Mouse (Mus musculus) lung, adult 2 months (tissue): ENCODE measurements around the gene Enpp3. TPM values are rescaled to one million over a fixed set of nuclear protein-coding genes. Genes with fewer than 3 reads are reported as not detected.

Source experiments
- DNase-seq: peaks from one replicate; pipeline ENCODE4 v3.0.0; 2022
- H3K4me1 ChIP-seq: fragments of 200-500 bp; 2 replicates; pipeline ENCODE4 v1.6.1; 2011; ENCODE audit warnings: low read length; ENCODE audit not compliant: control insufficient read depth, insufficient read depth
- H3K4me3 ChIP-seq: fragments of 200-500 bp; replicated peaks from 2 replicates; pipeline ENCODE3; 2011; ENCODE audit warnings: low read depth, mild to moderate bottlenecking, control low read depth, low read length; ENCODE audit errors: extremely low read depth
- CTCF ChIP-seq: fragments of 200-500 bp; IDR thresholded peaks from 2 replicates; pipeline ENCODE4 v1.5.1; 2011; ENCODE audit warnings: mild to moderate bottlenecking, low read length, control low read depth; ENCODE audit not compliant: insufficient read depth
- POLR2A ChIP-seq: fragments of 200-500 bp; IDR thresholded peaks from 2 replicates; pipeline ENCODE4 v1.6.1; 2011; ENCODE audit warnings: low read depth, mild to moderate bottlenecking, control low read depth, low read length, borderline replicate concordance; ENCODE audit errors: extremely low read depth
- WGBS: fragments of 180-500 bp; shearing (Covaris S2); methylation state at CpG from one replicate; pipeline ENCODE4 v1.1.7; 2018; 5-methylcytosine and 5-hydroxymethylcytosine counted together
- polyA plus RNA-seq: library from polyadenylated mRNA; depleted of rRNA; stranded (reverse); fragments of >200 nt; gene quantifications from 2 replicates; pipeline ENCODE4 v1.2.3, GENCODE M21; 2012

Enpp3 gene
- polyA plus RNA-seq, 1 experiment = 0.92 TPM

DNA sequence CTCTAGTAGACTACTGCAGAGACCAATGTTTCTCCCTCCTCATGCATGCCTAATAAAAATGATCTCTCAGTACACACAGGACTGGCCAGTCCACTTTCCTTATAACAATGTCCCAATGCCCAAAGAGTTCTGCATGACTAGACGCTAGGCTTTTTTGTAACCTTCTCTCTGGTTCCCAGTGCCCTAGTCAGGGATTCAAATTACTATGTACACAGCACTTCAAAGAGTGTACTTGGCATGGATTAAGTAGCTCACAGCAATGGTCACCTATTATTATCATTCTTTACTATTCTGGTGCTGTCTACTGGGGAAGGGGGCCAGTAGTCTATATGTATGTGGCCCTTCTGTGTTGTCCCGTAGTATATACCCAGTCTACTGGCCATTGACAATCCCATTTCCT lies 40.8 kb downstream of the Enpp3 start:
- no peak for DNase-seq
- 79% methylated on average over 2 of the region's 2 CpGs for WGBS

DNA sequence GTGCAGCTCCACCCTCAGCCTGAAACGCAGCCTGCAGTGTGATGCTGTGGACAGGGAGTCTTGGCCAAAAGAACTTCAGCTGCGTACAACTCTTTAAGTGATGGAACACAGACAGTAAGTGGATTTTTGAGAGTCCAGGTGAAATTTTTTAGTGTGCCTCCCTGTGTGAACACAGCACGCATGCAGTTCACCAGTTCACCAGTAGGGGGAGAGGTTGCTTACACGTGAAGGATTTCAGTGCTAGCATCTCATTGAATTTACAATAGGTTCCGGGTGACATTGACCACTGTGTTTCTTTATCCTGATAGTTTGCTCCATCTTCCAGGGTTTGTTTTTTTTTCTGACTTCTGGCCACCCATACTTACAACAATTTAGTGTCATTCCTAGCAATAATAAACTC lies 45.4 kb downstream of the Enpp3 start:
- TF ChIP-seq CTCF = peak; percentile 77
- TF ChIP-seq POLR2A = no peak
- no peak overlapping the region for H3K4me3 ChIP-seq
- H3K4me1 ChIP-seq = no peaks in the 10 kb centered on the region
- 42% methylated on average over 5 of the region's 5 CpGs for WGBS
- DNase-seq = peak; percentile 49

More for the DNA sequence above, 40.8 kb downstream of the Enpp3 start:
- TF ChIP-seq POLR2A = no peak
- no peak for TF ChIP-seq CTCF
- no peaks in the 10 kb centered on the region for H3K4me1 ChIP-seq
- no peak overlapping the region for H3K4me3 ChIP-seq

DNA sequence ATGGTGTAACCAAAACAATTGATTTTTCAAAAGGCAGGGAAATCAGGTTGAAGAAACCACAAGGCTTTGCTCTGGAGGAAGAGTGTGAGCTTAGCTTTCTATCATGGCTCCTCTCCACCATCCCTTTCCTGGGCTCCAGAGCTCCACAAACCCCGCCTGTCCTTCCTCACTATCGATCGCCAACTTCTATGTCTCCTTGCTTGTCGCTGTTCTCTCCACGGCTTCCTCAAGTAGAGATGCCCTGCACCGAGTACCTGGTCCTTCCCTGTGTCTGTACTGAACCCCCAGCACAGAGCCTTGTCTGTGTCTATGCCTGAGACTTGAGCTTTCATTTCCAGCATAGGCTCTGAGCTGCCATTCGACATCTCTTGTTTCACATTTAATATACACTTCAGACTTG lies 49.9 kb downstream of the Enpp3 start:
- H3K4me3 ChIP-seq = no peak overlapping the region
- DNase-seq = no peak
- TF ChIP-seq CTCF = no peak
- TF ChIP-seq POLR2A = no peak
- 87% methylated on average over 7 of the region's 7 CpGs for WGBS
- no peaks in the 10 kb centered on the region for H3K4me1 ChIP-seq

DNA sequence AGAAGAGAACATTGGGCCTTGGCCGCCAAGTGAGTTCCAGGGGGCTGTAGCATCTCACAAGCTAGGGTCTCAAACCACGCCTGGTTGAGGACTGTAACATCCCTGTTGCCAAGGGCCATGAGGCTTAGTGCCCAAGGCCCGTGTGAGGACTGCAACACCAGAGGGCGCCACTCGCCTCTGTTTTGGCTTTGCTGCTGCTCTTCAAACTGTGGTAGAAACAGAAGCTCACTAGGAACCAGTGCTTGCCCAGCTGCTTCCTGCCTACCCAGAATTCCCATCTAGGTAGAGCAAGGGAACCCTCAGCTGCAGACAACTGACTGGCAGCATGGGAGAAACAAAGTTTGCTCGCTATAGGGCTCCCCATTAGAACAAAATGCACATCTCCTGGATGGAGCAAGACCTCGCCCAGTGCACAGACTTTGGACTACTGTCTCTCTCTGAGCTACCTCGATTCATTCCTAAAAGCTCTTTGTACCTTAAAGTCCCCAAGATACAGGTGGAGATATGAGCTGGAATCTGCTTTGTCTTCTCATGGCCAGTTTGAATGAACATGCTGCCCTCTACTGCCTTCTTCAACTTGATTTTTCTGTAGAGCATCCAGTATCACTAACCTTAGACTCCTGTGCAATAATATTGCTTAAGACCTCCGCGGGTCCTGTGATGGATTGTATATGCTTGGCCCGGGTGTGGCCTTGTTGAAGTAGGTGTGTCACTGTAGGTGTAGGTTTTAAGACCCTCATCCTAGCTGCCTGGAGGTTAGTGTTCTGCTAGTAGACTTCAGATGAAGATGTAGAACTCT lies 52.7 kb downstream of the Enpp3 start:
- no peak for TF ChIP-seq POLR2A
- TF ChIP-seq CTCF = peak; percentile 75
- WGBS = 71% methylated on average over 11 of the region's 11 CpGs
- no peak overlapping the region for H3K4me3 ChIP-seq
- no peaks in the 10 kb centered on the region for H3K4me1 ChIP-seq
- peak; percentile 38 for DNase-seq

DNA sequence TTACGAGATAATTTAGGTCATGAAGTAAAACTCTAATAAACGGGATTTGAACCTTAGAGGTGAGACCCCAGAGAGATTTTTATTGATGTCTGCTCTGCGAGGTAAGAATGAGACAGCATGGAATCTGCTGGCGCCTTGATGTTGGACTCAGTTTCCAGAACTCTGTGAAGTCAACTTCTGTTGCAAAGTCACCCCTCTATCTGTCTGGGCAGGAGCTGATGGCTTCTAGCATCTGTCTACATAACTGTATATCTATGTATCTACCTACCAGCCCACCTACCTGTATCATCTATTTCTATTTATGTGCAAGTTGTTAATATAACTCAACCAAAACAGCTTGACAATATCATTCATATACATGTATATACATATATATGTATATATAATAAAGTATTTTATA lies 57.3 kb downstream of the Enpp3 start:
- Histone ChIP-seq H3K4me3 (no peak overlapping the region), H3K4me1 (no peaks in the 10 kb centered on the region)
- WGBS = 85% methylated on average over 4 of the region's 4 CpGs
- TF ChIP-seq CTCF = no peak
- no peak for TF ChIP-seq POLR2A
- DNase-seq = no peak

DNA sequence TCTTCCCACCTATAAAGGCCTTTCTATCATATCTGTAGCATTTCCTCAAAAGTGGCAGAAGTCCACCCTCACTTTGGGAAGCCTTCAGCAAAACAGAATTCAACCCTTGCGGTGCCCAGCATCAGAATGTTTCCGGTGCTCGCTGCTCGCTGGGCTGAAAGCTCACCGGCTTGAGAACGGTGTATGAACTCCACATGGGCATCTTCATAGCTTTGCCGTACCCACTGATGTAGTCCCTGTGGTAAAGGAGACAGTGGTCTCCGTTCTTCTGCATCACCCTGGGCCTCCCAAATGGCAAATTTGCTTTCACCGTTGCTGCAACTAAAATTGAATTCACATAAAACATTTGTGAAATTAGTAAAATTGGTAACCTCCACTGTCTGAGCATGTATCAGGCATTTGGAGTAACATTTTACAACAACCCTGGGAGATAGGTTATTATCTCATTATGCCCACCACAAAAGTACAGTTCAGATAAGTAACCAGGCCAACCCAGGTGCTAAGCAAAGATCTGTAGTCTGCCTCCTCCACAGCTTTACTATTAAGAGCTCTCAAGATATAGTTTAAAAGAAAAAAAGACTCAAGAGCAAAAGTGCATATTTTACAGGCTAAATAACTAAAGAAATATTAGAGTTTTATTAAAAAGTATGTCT lies 57.9 kb downstream of the Enpp3 start:
- no peak overlapping the region for H3K4me3 ChIP-seq
- no peak for DNase-seq
- WGBS = 98% methylated on average over 9 of the region's 9 CpGs
- TF ChIP-seq POLR2A = no peak
- H3K4me1 ChIP-seq = no peaks in the 10 kb centered on the region

DNA sequence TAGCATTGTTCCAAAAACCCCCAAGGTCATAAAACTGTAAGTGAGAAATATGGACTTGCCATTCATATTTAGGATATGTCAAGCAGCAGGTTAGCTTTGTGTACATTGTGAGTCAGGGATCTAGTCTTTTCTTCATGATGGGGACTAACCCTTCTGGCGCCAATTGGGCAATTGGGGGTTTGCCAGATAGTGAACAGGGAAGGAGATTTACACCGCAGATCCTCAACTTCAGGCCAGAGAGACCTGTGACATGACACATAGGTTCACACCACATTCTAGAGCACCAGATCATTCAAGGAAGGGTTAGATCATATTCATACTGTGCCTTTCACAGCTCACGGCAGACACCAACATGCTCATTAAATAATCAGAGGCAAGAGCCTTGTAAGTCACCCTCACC lies 58.7 kb downstream of the Enpp3 start:
- TF ChIP-seq POLR2A (no peak), CTCF (no peak)
- Histone ChIP-seq H3K4me3 (no peak overlapping the region), H3K4me1 (no peaks in the 10 kb centered on the region)
- 88% methylated on average over 3 of the region's 3 CpGs for WGBS
- DNase-seq = no peak

DNA sequence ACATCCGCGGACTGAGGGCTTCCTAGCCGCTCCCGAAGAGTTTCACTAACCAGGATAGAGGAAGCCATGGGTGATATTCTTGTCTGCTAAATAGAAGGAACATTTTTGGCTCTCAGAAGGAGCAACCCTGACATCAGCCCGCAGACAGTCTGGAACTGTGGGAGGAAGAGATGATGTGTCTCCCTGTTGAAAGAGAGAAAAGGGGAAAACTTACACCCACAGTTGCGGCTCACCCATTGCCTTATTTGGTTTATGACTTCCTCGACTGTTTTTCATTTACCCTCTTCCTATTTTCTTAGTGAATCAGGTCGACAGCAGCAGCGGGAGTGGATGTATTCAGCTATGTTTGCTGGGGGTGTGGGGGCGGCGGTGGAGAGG lies 64.0 kb downstream of the Enpp3 start:
- no peak for DNase-seq
- Histone ChIP-seq H3K4me1 (no peaks in the 10 kb centered on the region), H3K4me3 (no peak overlapping the region)
- TF ChIP-seq CTCF = no peak
- 61% methylated on average over 11 of the region's 11 CpGs for WGBS

DNA sequence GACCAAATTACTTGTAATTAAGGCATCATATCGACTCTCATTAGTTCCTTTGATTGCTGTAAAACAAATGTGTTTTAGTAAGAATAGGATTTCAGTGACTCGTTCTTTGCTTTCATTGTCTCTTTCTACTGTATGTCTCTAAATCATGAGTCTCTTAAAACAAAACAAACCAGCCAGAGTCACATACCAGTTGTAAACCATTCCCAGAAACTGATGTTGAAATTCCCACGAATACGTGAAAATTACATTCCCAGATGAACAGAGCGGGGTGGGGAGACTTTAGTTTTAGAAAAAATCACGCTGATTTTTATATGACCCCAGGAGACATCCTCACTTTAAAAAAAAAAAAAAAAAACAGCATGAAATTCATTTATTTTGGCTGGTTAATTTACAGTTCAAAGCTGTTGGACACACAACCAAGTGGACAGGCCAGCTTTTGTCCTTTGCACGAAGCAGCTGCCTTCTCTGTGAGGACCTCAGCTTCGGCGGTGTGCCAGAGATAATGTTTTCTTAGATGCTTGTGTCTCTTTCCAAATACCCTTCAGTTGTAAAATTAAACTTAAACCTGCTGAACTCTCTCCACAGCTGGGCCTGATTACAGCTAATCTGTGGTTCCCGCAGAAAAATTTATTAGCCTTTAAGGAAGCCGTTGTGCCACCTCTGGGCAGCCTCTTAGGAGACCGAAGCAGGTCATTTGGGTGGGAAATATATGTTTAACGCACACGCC lies 64.5 kb downstream of the Enpp3 start:
- H3K4me3 ChIP-seq = no peak overlapping the region
- no peaks in the 10 kb centered on the region for H3K4me1 ChIP-seq
- no peak for TF ChIP-seq POLR2A
- TF ChIP-seq CTCF = no peak
- DNase-seq = no peak
- 71% methylated on average over 14 of the region's 14 CpGs for WGBS
